In the genomic region with DNA sequence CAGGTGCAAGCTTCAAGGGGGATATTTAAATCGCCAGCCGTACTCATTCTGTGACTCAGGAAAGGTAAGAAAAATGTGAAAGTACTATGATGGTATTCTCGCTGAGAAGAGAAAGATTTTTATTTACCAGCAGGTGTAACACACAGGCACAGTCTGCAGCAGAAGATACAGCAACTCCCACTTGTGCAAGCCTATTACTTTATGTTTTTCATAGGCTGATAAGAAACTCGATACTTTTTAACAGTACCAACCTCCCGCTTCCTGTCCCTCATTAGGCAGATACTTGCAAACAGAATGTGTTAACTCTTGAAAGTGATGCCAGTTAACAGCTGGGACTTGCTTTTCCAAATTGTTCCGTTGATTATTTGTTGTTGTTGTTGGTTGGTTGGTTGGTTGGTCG, we compare ENCODE assay signal across 12 mouse cellular contexts. TPM values are rescaled to one million over a fixed set of nuclear protein-coding genes. Genes with fewer than 3 reads are reported as not detected.
DNase-seq lines count a peak whose midpoint lies in the region; ATAC-seq and TF ChIP-seq lines count a peak whose summit lies in the region.
"Had no signal": no experiment of that assay in that cellular context is flagged by ENCODE, and none has a peak within 500 bp of the region (broad histone marks: within the 10 kb centered on the region; RNA-seq: fewer than 3 reads in every experiment).

No protein-coding gene starts in this region.

- DNase-seq in hindbrain, embryonic 10.5 days (ENCODE audit: low spot score): no peak
- no peak for DNase-seq in liver, embryonic 14.5 days (ENCODE audit: low read depth in 3 of 3, low spot score in 3 of 3)
- no peak for DNase-seq in embryo, embryonic 10.5 days (ENCODE audit: low spot score)
- no peak for DNase-seq in gastrocnemius, adult 18-20 months (ENCODE audit: low spot score)
- DNase-seq in layer of hippocampus, adult 18-20 months (ENCODE audit: low spot score in 2 of 2): no peak
- DNase-seq: adrenal gland, adult 2 months; cerebellum, adult 18-20 months had no signal

- no peaks in the 10 kb centered on the region for H3K36me3 ChIP-seq in hindbrain, embryonic 13.5 days
- H3K36me3 ChIP-seq in hindbrain, embryonic 10.5 days: no peaks in the 10 kb centered on the region
- no peaks in the 10 kb centered on the region for H3K36me3 ChIP-seq in forebrain, embryonic 15.5 days
- no peaks in the 10 kb centered on the region for H3K36me3 ChIP-seq in liver, embryonic 14.5 days (replicated peaks; ENCODE audit: control insufficient read depth, insufficient read depth, low read depth)

- peak overlapping the region; percentile 36; the same call in 1 of the 2 replicates for H3K4me2 ChIP-seq in hindbrain, embryonic 13.5 days
- H3K4me2 ChIP-seq in forebrain, embryonic 15.5 days (replicated peaks): peak overlapping the region; percentile 37
- H3K4me2 ChIP-seq in liver, embryonic 14.5 days (ENCODE audit: low read depth): peak overlapping the region; percentile 40

- no peak for ATAC-seq in hindbrain, embryonic 13.5 days (ENCODE audit: low FRiP score)
- ATAC-seq in common myeloid progenitor, adult 5-6 weeks (replicated peaks; ENCODE audit: low read depth, poor library complexity, severe bottlenecking): peak; percentile 39; the same call in 1 of the 2 replicates
- ATAC-seq in forebrain, embryonic 15.5 days (replicated peaks): no peak
- ATAC-seq in liver, embryonic 14.5 days (ENCODE audit: insufficient read depth): no peak

- H3K27me3 ChIP-seq in hindbrain, embryonic 13.5 days: peaks cover 8% of the 10 kb centered on the region; the same call in 1 of the 2 replicates
- peaks cover 23% of the 10 kb centered on the region for H3K27me3 ChIP-seq in hindbrain, embryonic 10.5 days (ENCODE audit: insufficient read depth, poor library complexity, severe bottlenecking)
- H3K27me3 ChIP-seq in forebrain, embryonic 15.5 days: no peaks in the 10 kb centered on the region
- H3K27me3 ChIP-seq in liver, embryonic 14.5 days (ENCODE audit: control insufficient read depth, insufficient read depth, low read length): no peaks in the 10 kb centered on the region

- TF ChIP-seq EP300 in liver, embryonic 14.5 days (IDR thresholded peaks at IDR 0.05; ENCODE audit: low read depth): no peak

- H3K9ac ChIP-seq in hindbrain, embryonic 13.5 days: no peak overlapping the region
- H3K9ac ChIP-seq in forebrain, embryonic 15.5 days (replicated peaks): no peak overlapping the region
- no peak overlapping the region for H3K9ac ChIP-seq in liver, embryonic 14.5 days (replicated peaks)

- no peaks in the 10 kb centered on the region for H3K4me1 ChIP-seq in hindbrain, embryonic 13.5 days (replicated peaks)
- no peaks in the 10 kb centered on the region for H3K4me1 ChIP-seq in hindbrain, embryonic 10.5 days (replicated peaks)
- H3K4me1 ChIP-seq in forebrain, embryonic 15.5 days: no peaks in the 10 kb centered on the region
- H3K4me1 ChIP-seq in liver, embryonic 14.5 days (replicated peaks; ENCODE audit: control insufficient read depth in 2 of 2, insufficient read depth in 2 of 2, low read length in 1 of 2): no peaks in the 10 kb centered on the region

- 44% methylated on average over 7 of the region's 7 CpGs for WGBS in hindbrain, embryonic 13.5 days
- 38% methylated on average over 7 of the region's 7 CpGs for WGBS in hindbrain, embryonic 10.5 days
- WGBS in forebrain, embryonic 15.5 days: 31% methylated on average over 7 of the region's 7 CpGs
- 18% methylated on average over 7 of the region's 7 CpGs for WGBS in liver, embryonic 14.5 days (ENCODE audit: insufficient replicate concordance)

- no peak overlapping the region for H3K4me3 ChIP-seq in hindbrain, embryonic 13.5 days
- H3K4me3 ChIP-seq in hindbrain, embryonic 10.5 days: no peak overlapping the region
- no peak overlapping the region for H3K4me3 ChIP-seq in forebrain, embryonic 15.5 days
- no peak overlapping the region for H3K4me3 ChIP-seq in liver, embryonic 14.5 days (ENCODE audit: insufficient read depth in 1 of 2, low read depth in 2 of 2, low read length in 2 of 2)
- H3K4me3 ChIP-seq: erythroblast, embryonic 14.5 days had no signal

- no peak for TF ChIP-seq CTCF in liver, embryonic 14.5 days (IDR thresholded peaks at IDR 0.05; ENCODE audit: low read depth)

- H3K9me3 ChIP-seq in hindbrain, embryonic 13.5 days: no peaks in the 10 kb centered on the region
- H3K9me3 ChIP-seq in hindbrain, embryonic 10.5 days: no peaks in the 10 kb centered on the region
- no peaks in the 10 kb centered on the region for H3K9me3 ChIP-seq in forebrain, embryonic 15.5 days
- H3K9me3 ChIP-seq in liver, embryonic 14.5 days (ENCODE audit: control insufficient read depth, low read length): no peaks in the 10 kb centered on the region

- no peak overlapping the region for H3K27ac ChIP-seq in hindbrain, embryonic 13.5 days
- no peak overlapping the region for H3K27ac ChIP-seq in hindbrain, embryonic 10.5 days
- H3K27ac ChIP-seq in forebrain, embryonic 15.5 days (replicated peaks): no peak overlapping the region
- no peak overlapping the region for H3K27ac ChIP-seq in liver, embryonic 14.5 days
- H3K27ac ChIP-seq: macrophage had no signal

RNA-seq across cellular contexts. Expression of a gene that starts 0.6 kb away (rescaled TPM):
- 0.56 and 0.66 TPM in 2 replicates for polyA plus RNA-seq in hindbrain, embryonic 13.5 days (2015; fragmentation: Nextera tagmentation; extraction: Ambion mirVana)
- polyA plus RNA-seq in hindbrain, embryonic 10.5 days (2016; fragmentation: Nextera tagmentation; extraction: Ambion mirVana): 0.04 and 0.29 TPM in 2 replicates
- 0.34 and 0.37 TPM in 2 replicates for total RNA-seq in common myeloid progenitor, adult 5-6 weeks (2017)
- 0.32 and 0.34 TPM in 2 replicates for polyA plus RNA-seq in forebrain, embryonic 15.5 days (2015; fragmentation: Nextera tagmentation; extraction: Ambion mirVana)
- polyA plus RNA-seq in liver, embryonic 14.5 days (2012; rRNA removed): 0.04 and 0.06 TPM in 2 replicates
- polyA plus RNA-seq in liver, embryonic 14.5 days (2014; fragmentation: Nextera tagmentation; extraction: Ambion mirVana): 0.04 and 0.05 TPM in 2 replicates
- not detected for total RNA-seq in gastrocnemius, adult 18-20 months (2021)
- under 1 TPM; 0.15 to 0.22 TPM for total RNA-seq in layer of hippocampus, adult 18-20 months (2021)
- polyA plus RNA-seq: erythroblast, embryonic 14.5 days; macrophage had no signal
